Mouse (Mus musculus) liver, embryonic 12.5 days (tissue): Measurements from ENCODE around the gene Gm8773. TPM values are rescaled to one million over a fixed set of nuclear protein-coding genes. Genes with fewer than 3 reads are reported as not detected.

Source experiments
- ATAC-seq: fragments of 200-750 bp; cut with Nextera tagmentation; 2 replicates; pipeline ENCODE4 v1.8.0; 2017; ENCODE audit warnings: moderate number of reproducible peaks, mild to moderate bottlenecking, moderate library complexity
- H3K27ac ChIP-seq: fragments of 300-500 bp; sonication (generic); 2 replicates; pipeline ENCODE4 v1.5.1; 2016; ENCODE audit warnings: mild to moderate bottlenecking
- H3K27me3 ChIP-seq: fragments of 300-500 bp; sonication (generic); replicated peaks from 2 replicates; pipeline ENCODE4 v1.6.1; 2016; ENCODE audit warnings: mild to moderate bottlenecking, moderate library complexity
- H3K36me3 ChIP-seq: fragments of 300-500 bp; sonication (generic); 2 replicates; pipeline ENCODE4 v1.6.1; 2016; ENCODE audit warnings: mild to moderate bottlenecking, moderate library complexity
- H3K4me1 ChIP-seq: fragments of 300-500 bp; sonication (generic); 2 replicates; pipeline ENCODE4 v1.6.1; 2016
- H3K4me2 ChIP-seq: fragments of 300-500 bp; sonication (generic); 2 replicates; pipeline ENCODE4 v1.6.1; 2016; ENCODE audit warnings: mild to moderate bottlenecking, moderate library complexity
- H3K4me3 ChIP-seq: fragments of 300-500 bp; sonication (generic); 2 replicates; pipeline ENCODE4 v1.5.1; 2016; ENCODE audit warnings: mild to moderate bottlenecking, moderate library complexity
- H3K9ac ChIP-seq: fragments of 300-500 bp; sonication (generic); 2 replicates; pipeline ENCODE4 v1.6.1; 2016; ENCODE audit warnings: mild to moderate bottlenecking, moderate library complexity
- H3K9me3 ChIP-seq: fragments of 300-500 bp; sonication (generic); replicated peaks from 2 replicates; pipeline ENCODE4 v1.6.1; 2016; ENCODE audit warnings: mild to moderate bottlenecking, moderate library complexity
- WGBS: fragments of 180-500 bp; shearing (Covaris S2); methylation state at CpG from one replicate; pipeline ENCODE4 v1.1.7; 2016; ENCODE audit not compliant: insufficient replicate concordance; 5-methylcytosine and 5-hydroxymethylcytosine counted together
- polyA plus RNA-seq: library from polyadenylated mRNA; unstranded; fragments of >200 nt; fragmentation: Nextera tagmentation; extraction: Ambion mirVana; gene quantifications from 2 replicates; pipeline ENCODE4 v1.2.1, GENCODE M21; 2016

Gm8773 gene
- polyA plus RNA-seq, 1 experiment from 2014 or later = 0.44 TPM

- H3K36me3 ChIP-seq = no peaks in the 10 kb centered on the region
- 48% methylated on average over 3 of the region's 3 CpGs for WGBS
- H3K4me3 ChIP-seq = no peak overlapping the region
- no peaks in the 10 kb centered on the region for H3K4me1 ChIP-seq
- no peaks in the 10 kb centered on the region for H3K27me3 ChIP-seq
- no peaks in the 10 kb centered on the region for H3K9me3 ChIP-seq
- no peak overlapping the region for H3K27ac ChIP-seq
- ATAC-seq = no peak
- no peak overlapping the region for H3K4me2 ChIP-seq
- no peak overlapping the region for H3K9ac ChIP-seq
These were observed 36.9 kb downstream of the Gm8773 start for GRCm38 (mm10) chr5:5610540-5610939.

- 36% methylated on average over 4 of the region's 4 CpGs for WGBS
- Histone ChIP-seq H3K4me2 (no peak overlapping the region), H3K9ac (no peak overlapping the region), H3K27me3 (no peaks in the 10 kb centered on the region), H3K4me1 (no peaks in the 10 kb centered on the region), H3K36me3 (no peaks in the 10 kb centered on the region), H3K9me3 (no peaks in the 10 kb centered on the region), H3K27ac (no peak overlapping the region), H3K4me3 (no peak overlapping the region)
- no peak for ATAC-seq
These were observed 44.7 kb downstream of the Gm8773 start for GRCm38 (mm10) chr5:5618329-5618728.

- Histone ChIP-seq H3K27me3 (no peaks in the 10 kb centered on the region), H3K4me3 (no peak overlapping the region), H3K36me3 (no peaks in the 10 kb centered on the region), H3K9me3 (no peaks in the 10 kb centered on the region), H3K4me1 (no peaks in the 10 kb centered on the region), H3K27ac (no peak overlapping the region), H3K4me2 (no peak overlapping the region), H3K9ac (no peak overlapping the region)
- ATAC-seq = no peak
- 67% methylated on average over 3 of the region's 3 CpGs for WGBS
These were observed 51.9 kb downstream of the Gm8773 start for GRCm38 (mm10) chr5:5625491-5625890.

Other genes with a start within 250 kb of the Gm8773 start
- 3.4 and 3.7 TPM in 2 replicates for gene Cdk14, start 153.5 kb upstream of the Gm8773 start, polyA plus RNA-seq
- gene 1700015F17Rik, start 94.7 kb upstream of the Gm8773 start, polyA plus RNA-seq = not detected in 2 replicates
- gene Cldn12, start 58.8 kb upstream of the Gm8773 start, polyA plus RNA-seq = 10.0 and 10.8 TPM in 2 replicates
- 14.6 and 15.7 TPM in 2 replicates for gene Gtpbp10, start 14.3 kb upstream of the Gm8773 start, polyA plus RNA-seq
- gene Cfap69, start 90.4 kb downstream of the Gm8773 start, polyA plus RNA-seq = 0.47 and 0.76 TPM in 2 replicates
- gene Steap2, start 120.8 kb downstream of the Gm8773 start, polyA plus RNA-seq = 5.9 and 7.2 TPM in 2 replicates
- 9.1 and 9.3 TPM in 2 replicates for gene Steap1, start 175.5 kb downstream of the Gm8773 start, polyA plus RNA-seq